Mouse (Mus musculus): ENCODE measurements around the gene Slc9a3r1.

- TF ChIP-seq GATA1 (IDR thresholded peaks at IDR 0.05; ENCODE audit: borderline replicate concordance, low read length) (no peak), FLI1 (IDR thresholded peaks at IDR 0.05; ENCODE audit: low read length) (no peak)
Measured at GRCm38 (mm10) chr11:115223451-115223850, 60.3 kb downstream of the Slc9a3r1 start.
